Comparison of ENCODE assay signal across 12 mouse cellular contexts in the genomic region with DNA sequence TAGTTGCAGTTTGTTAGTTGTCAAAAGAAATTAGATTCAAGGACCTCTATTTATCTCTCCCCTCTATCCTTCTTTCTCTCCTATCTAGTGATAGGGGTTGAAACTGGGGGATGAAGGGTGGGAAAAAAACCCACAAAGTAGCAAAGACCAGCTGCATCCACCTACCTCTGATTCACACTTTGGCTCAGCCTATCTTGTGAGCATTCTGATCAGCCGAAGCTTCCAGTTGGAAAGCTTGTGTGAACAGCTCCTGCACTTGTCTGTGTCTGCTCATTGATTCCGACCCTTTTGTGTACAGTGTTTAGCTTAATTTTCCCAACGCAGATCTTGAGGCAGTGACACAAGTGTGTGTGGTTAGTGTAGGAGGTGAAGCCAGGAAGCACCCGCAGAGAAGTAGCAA. TPM values are rescaled to one million over a fixed set of nuclear protein-coding genes. Genes with fewer than 3 reads are reported as not detected.
A peak's percentile ranks its signal among the peaks of the same experiment; 100 is the strongest.
DNase-seq lines count a peak whose midpoint lies in the region; ATAC-seq and TF ChIP-seq lines count a peak whose summit lies in the region.
"Had no signal": no experiment of that assay in that cellular context is flagged by ENCODE, and none has a peak within 500 bp of the region (broad histone marks: within the 10 kb centered on the region; RNA-seq: fewer than 3 reads in every experiment).

No protein-coding gene starts in this region.

- no peak overlapping the region for H3K4me3 ChIP-seq in kidney, embryonic 14.5 days (ENCODE audit: low read length)
- H3K4me3 ChIP-seq in MEL (ENCODE audit: control insufficient read depth in 1 of 2, insufficient read depth in 1 of 2, low read depth in 2 of 2, low read length in 2 of 2), result peak overlapping the region in 1 of 2 experiments; percentile 23; a peak in 2 of 4 replicates
- H3K4me3 ChIP-seq in embryonic facial prominence, embryonic 12.5 days, result peak overlapping the region; percentile 53; the same call in 1 of the 2 replicates
- peak overlapping the region; percentile 61; the same call in 1 of the 2 replicates for H3K4me3 ChIP-seq in limb, embryonic 14.5 days (replicated peaks; ENCODE audit: low read length)

- DNase-seq in kidney, postnatal 10 days, result no peak
- peak; percentile 64 for DNase-seq in MEL (ENCODE audit: low read depth, low spot score)
- DNase-seq in limb, embryonic 14.5 days (ENCODE audit: low spot score), result no peak
- DNase-seq in gastrocnemius, adult 18-20 months (ENCODE audit: low spot score), result no peak
- DNase-seq in adrenal gland, postnatal 36 days, result no peak
- no peak for DNase-seq in kidney, adult 9 months
- DNase-seq: cerebellum, adult 11-12 months; lung, postnatal 4 days; thymus, postnatal 14 days had no signal

- no peak for TF ChIP-seq RAD21 in MEL (IDR thresholded peaks at IDR 0.05; ENCODE audit: low read depth, low read length)

- H3K9ac ChIP-seq in kidney, embryonic 14.5 days (ENCODE audit: low read depth, low read length), result peak overlapping the region; percentile 70; the same call in 1 of the 2 replicates
- H3K9ac ChIP-seq in MEL (ENCODE audit: control insufficient read depth, low read depth, low read length, poor library complexity, severe bottlenecking), result peak overlapping the region; percentile 12
- H3K9ac ChIP-seq in embryonic facial prominence, embryonic 12.5 days, result 0 out of 2 replicates have a peak overlapping the region, but pooled peaks have one; percentile 25
- peak overlapping the region; percentile 65 for H3K9ac ChIP-seq in limb, embryonic 14.5 days (ENCODE audit: low read depth, low read length, severe bottlenecking)

- no peak for TF ChIP-seq CTCF in MEL (IDR thresholded peaks at IDR 0.05 in 2 of 3, conservative IDR thresholded peaks at IDR 0.05 in 1 of 3; ENCODE audit: control insufficient read depth in 1 of 3, insufficient read depth in 1 of 3, low read depth in 2 of 3, low read length in 3 of 3, poor library complexity in 1 of 3, severe bottlenecking in 1 of 3)

- TF ChIP-seq POLR2A in MEL (IDR thresholded peaks at IDR 0.05; ENCODE audit: control insufficient read depth in 1 of 2, insufficient read depth in 1 of 2, low read depth in 1 of 2, low read length in 2 of 2, poor library complexity in 1 of 2), result no peak; a peak in 1 of 4 replicates
- no peak for TF ChIP-seq POLR2A in limb, embryonic 14.5 days (IDR thresholded peaks at IDR 0.05; ENCODE audit: borderline replicate concordance, extremely low read depth, insufficient read depth, insufficient read length)

- no peak for ATAC-seq in kidney, embryonic 14.5 days (ENCODE audit: low FRiP score, low TSS enrichment)
- ATAC-seq in embryonic facial prominence, embryonic 12.5 days (ENCODE audit: insufficient number of reproducible peaks, insufficient read depth, low FRiP score, low TSS enrichment), result no peak
- no peak for ATAC-seq in limb, embryonic 14.5 days (ENCODE audit: low FRiP score, low read depth)

- peaks cover 5% of the 10 kb centered on the region for H3K79me2 ChIP-seq in MEL (ENCODE audit: control insufficient read depth, insufficient read depth, low read length, poor library complexity)

- H3K9me3 ChIP-seq in kidney, embryonic 14.5 days (ENCODE audit: control insufficient read depth, low read length), result no peaks in the 10 kb centered on the region
- no peaks in the 10 kb centered on the region for H3K9me3 ChIP-seq in MEL (replicated peaks; ENCODE audit: insufficient read depth, low read length)
- H3K9me3 ChIP-seq in embryonic facial prominence, embryonic 12.5 days, result no peaks in the 10 kb centered on the region
- H3K9me3 ChIP-seq in limb, embryonic 14.5 days (ENCODE audit: control insufficient read depth, low read length), result no peaks in the 10 kb centered on the region

- 80% methylated on average over 4 of the region's 4 CpGs for WGBS in kidney, embryonic 14.5 days
- WGBS in embryonic facial prominence, embryonic 12.5 days, result 77% methylated on average over 4 of the region's 4 CpGs
- WGBS in limb, embryonic 14.5 days, result 70% methylated on average over 4 of the region's 4 CpGs

- H3K27me3 ChIP-seq in kidney, embryonic 14.5 days (ENCODE audit: control insufficient read depth, insufficient read depth, low read length), result no peaks in the 10 kb centered on the region
- no peaks in the 10 kb centered on the region for H3K27me3 ChIP-seq in MEL (ENCODE audit: control insufficient read depth in 1 of 2, insufficient read depth in 2 of 2, low read length in 2 of 2)
- H3K27me3 ChIP-seq in embryonic facial prominence, embryonic 12.5 days, result no peaks in the 10 kb centered on the region
- H3K27me3 ChIP-seq in limb, embryonic 14.5 days (ENCODE audit: control insufficient read depth, insufficient read depth, low read length), result no peaks in the 10 kb centered on the region

- peak in 1 of 2 experiments; percentile 14; a peak in 1 of 4 replicates for TF ChIP-seq EP300 in MEL (IDR thresholded peaks at IDR 0.05; ENCODE audit: low read depth in 1 of 2, low read length in 2 of 2)

- no peak overlapping the region; the same call in 1 of the 2 replicates for H3K27ac ChIP-seq in kidney, embryonic 14.5 days (ENCODE audit: low read depth, low read length)
- H3K27ac ChIP-seq in MEL (ENCODE audit: control insufficient read depth, low read depth, low read length), result peak overlapping the region; percentile 37
- H3K27ac ChIP-seq in embryonic facial prominence, embryonic 12.5 days, result peak overlapping the region; percentile 84; the same call in 1 of the 2 replicates
- H3K27ac ChIP-seq in limb, embryonic 14.5 days (replicated peaks; ENCODE audit: low read depth, low read length), result peak overlapping the region; percentile 82

- H3K36me3 ChIP-seq in kidney, embryonic 14.5 days (ENCODE audit: control insufficient read depth, insufficient read depth, low read length), result no peaks in the 10 kb centered on the region; the same call in 1 of the 2 replicates
- peaks cover 0 to 29% of the 10 kb centered on the region in 2 experiments; a peak in 2 of 4 replicates for H3K36me3 ChIP-seq in MEL (ENCODE audit: control insufficient read depth in 1 of 2, insufficient read depth in 2 of 2, low read length in 2 of 2)
- peaks cover 4% of the 10 kb centered on the region for H3K36me3 ChIP-seq in embryonic facial prominence, embryonic 12.5 days
- peaks cover 7% of the 10 kb centered on the region for H3K36me3 ChIP-seq in limb, embryonic 14.5 days (ENCODE audit: control insufficient read depth, insufficient read depth, low read length)

- H3K4me2 ChIP-seq in kidney, embryonic 14.5 days (replicated peaks; ENCODE audit: low read depth, low read length), result no peak overlapping the region
- H3K4me2 ChIP-seq in embryonic facial prominence, embryonic 12.5 days (replicated peaks), result peak overlapping the region; percentile 65
- peak overlapping the region; percentile 76 for H3K4me2 ChIP-seq in limb, embryonic 14.5 days (replicated peaks; ENCODE audit: low read depth, low read length, severe bottlenecking)

- peaks cover 20% of the 10 kb centered on the region; the same call in 1 of the 2 replicates for H3K4me1 ChIP-seq in kidney, embryonic 14.5 days (ENCODE audit: control insufficient read depth, insufficient read depth, low read length)
- H3K4me1 ChIP-seq in MEL (ENCODE audit: control insufficient read depth in 1 of 2, insufficient read depth in 2 of 2, low read length in 2 of 2), result peaks cover 25 to 65% of the 10 kb centered on the region in 2 experiments
- H3K4me1 ChIP-seq in embryonic facial prominence, embryonic 12.5 days, result peaks cover 38% of the 10 kb centered on the region
- peaks cover 33% of the 10 kb centered on the region for H3K4me1 ChIP-seq in limb, embryonic 14.5 days (ENCODE audit: control insufficient read depth, insufficient read depth, low read length)

RNA-seq across cellular contexts. Expression of a gene that starts 6.9 kb away (rescaled TPM):
- 50.7 and 54.7 TPM in 2 replicates for polyA plus RNA-seq in kidney, embryonic 14.5 days (2014; fragmentation: Nextera tagmentation; extraction: Ambion mirVana)
- total RNA-seq in MEL (2012; rRNA removed), result 18.3 and 23.1 TPM in 2 replicates
- polyA plus RNA-seq in MEL (2012; ENCODE audit: insufficient read depth in 1 of 2, insufficient read length in 2 of 2, low read depth in 1 of 2, low replicate concordance in 2 of 2, missing spikeins in 1 of 2), result 10 to 100 TPM in 1 of 2 experiments, not detected in 1; 39.9 TPM
- polyA plus RNA-seq in embryonic facial prominence, embryonic 12.5 days (2016; fragmentation: Nextera tagmentation; extraction: Ambion mirVana), result 53.1 and 58.3 TPM in 2 replicates
- polyA plus RNA-seq in limb, embryonic 14.5 days (2012; rRNA removed), result 29.2 and 34.4 TPM in 2 replicates
- polyA plus RNA-seq in limb, embryonic 14.5 days (2014; fragmentation: Nextera tagmentation; extraction: Ambion mirVana), result 45.4 and 49.8 TPM in 2 replicates
- 10 to 100 TPM; 14.4 to 15.2 TPM for total RNA-seq in gastrocnemius, adult 18-20 months (2021)
- 10 to 100 TPM; 37.1 to 48.1 TPM for total RNA-seq in adrenal gland, postnatal 36 days (2021)

RNA-seq across cellular contexts. Expression of a gene that starts 7.9 kb away (rescaled TPM):
- polyA plus RNA-seq in kidney, embryonic 14.5 days (2014; fragmentation: Nextera tagmentation; extraction: Ambion mirVana), result 21.6 and 22.9 TPM in 2 replicates
- total RNA-seq in MEL (2012; rRNA removed), result 48.0 and 71.9 TPM in 2 replicates
- 10 to 100 TPM; 57.3 to 77.2 TPM for polyA plus RNA-seq in MEL (2012; ENCODE audit: insufficient read depth in 1 of 2, insufficient read length in 2 of 2, low read depth in 1 of 2, low replicate concordance in 2 of 2, missing spikeins in 1 of 2)
- polyA plus RNA-seq in embryonic facial prominence, embryonic 12.5 days (2016; fragmentation: Nextera tagmentation; extraction: Ambion mirVana), result 44.5 and 46.0 TPM in 2 replicates
- 43.1 and 60.6 TPM in 2 replicates for polyA plus RNA-seq in limb, embryonic 14.5 days (2012; rRNA removed)
- 27.7 and 32.2 TPM in 2 replicates for polyA plus RNA-seq in limb, embryonic 14.5 days (2014; fragmentation: Nextera tagmentation; extraction: Ambion mirVana)
- total RNA-seq in gastrocnemius, adult 18-20 months (2021), result 1 to 10 TPM; 1.8 to 2.2 TPM
- total RNA-seq in adrenal gland, postnatal 36 days (2021), result 10 to 100 TPM; 20.1 to 21.5 TPM

RNA-seq across cellular contexts. Expression of a gene that starts 17.2 kb away (rescaled TPM):
- not detected in 2 replicates for polyA plus RNA-seq in kidney, embryonic 14.5 days (2014; fragmentation: Nextera tagmentation; extraction: Ambion mirVana)
- total RNA-seq in MEL (2012; rRNA removed), result not detected in 2 replicates
- not detected for polyA plus RNA-seq in MEL (2012; ENCODE audit: insufficient read depth in 1 of 2, insufficient read length in 2 of 2, low read depth in 1 of 2, low replicate concordance in 2 of 2, missing spikeins in 1 of 2)
- polyA plus RNA-seq in embryonic facial prominence, embryonic 12.5 days (2016; fragmentation: Nextera tagmentation; extraction: Ambion mirVana), result not detected in 2 replicates
- not detected in 2 replicates for polyA plus RNA-seq in limb, embryonic 14.5 days (2012; rRNA removed)
- polyA plus RNA-seq in limb, embryonic 14.5 days (2014; fragmentation: Nextera tagmentation; extraction: Ambion mirVana), result not detected in 2 replicates
- total RNA-seq in gastrocnemius, adult 18-20 months (2021), result not detected
- not detected for total RNA-seq in adrenal gland, postnatal 36 days (2021)
- total RNA-seq: granulocyte monocyte progenitor cell, adult 5-6 weeks had no signal

RNA-seq across cellular contexts. Expression of a gene that starts 25.2 kb away (rescaled TPM):
- 1.8 and 2.9 TPM in 2 replicates for polyA plus RNA-seq in kidney, embryonic 14.5 days (2014; fragmentation: Nextera tagmentation; extraction: Ambion mirVana)
- not detected in 2 replicates for total RNA-seq in MEL (2012; rRNA removed)
- polyA plus RNA-seq in MEL (2012; ENCODE audit: insufficient read depth in 1 of 2, insufficient read length in 2 of 2, low read depth in 1 of 2, low replicate concordance in 2 of 2, missing spikeins in 1 of 2), result not detected
- polyA plus RNA-seq in embryonic facial prominence, embryonic 12.5 days (2016; fragmentation: Nextera tagmentation; extraction: Ambion mirVana), result 1.4 and 2.0 TPM in 2 replicates
- polyA plus RNA-seq in limb, embryonic 14.5 days (2012; rRNA removed), result 1.5 and 2.2 TPM in 2 replicates
- 1.3 and 1.7 TPM in 2 replicates for polyA plus RNA-seq in limb, embryonic 14.5 days (2014; fragmentation: Nextera tagmentation; extraction: Ambion mirVana)
- total RNA-seq in gastrocnemius, adult 18-20 months (2021), result not detected
- not detected for total RNA-seq in adrenal gland, postnatal 36 days (2021)

RNA-seq across cellular contexts. Expression of a gene that starts 26.1 kb away (rescaled TPM):
- 21.5 and 31.9 TPM in 2 replicates for polyA plus RNA-seq in kidney, embryonic 14.5 days (2014; fragmentation: Nextera tagmentation; extraction: Ambion mirVana)
- total RNA-seq in MEL (2012; rRNA removed), result 0.56 and 0.58 TPM in 2 replicates
- polyA plus RNA-seq in MEL (2012; ENCODE audit: insufficient read depth in 1 of 2, insufficient read length in 2 of 2, low read depth in 1 of 2, low replicate concordance in 2 of 2, missing spikeins in 1 of 2), result under 1 TPM in 1 of 2 experiments, not detected in 1; 0.84 TPM
- 51.3 and 58.5 TPM in 2 replicates for polyA plus RNA-seq in embryonic facial prominence, embryonic 12.5 days (2016; fragmentation: Nextera tagmentation; extraction: Ambion mirVana)
- polyA plus RNA-seq in limb, embryonic 14.5 days (2012; rRNA removed), result 214 and 236 TPM in 2 replicates
- polyA plus RNA-seq in limb, embryonic 14.5 days (2014; fragmentation: Nextera tagmentation; extraction: Ambion mirVana), result 59.0 and 69.4 TPM in 2 replicates
- 100 to 1,000 TPM; 117 to 126 TPM for total RNA-seq in gastrocnemius, adult 18-20 months (2021)
- 100 to 1,000 TPM; 117 to 133 TPM for total RNA-seq in adrenal gland, postnatal 36 days (2021)

Comparison
In these comparisons a context has a peak if more than half of its experiments do, and no peak if none do; other contexts are left out.
1. H3K9ac ChIP-seq: peak in every context shown above with its lines; median percentile 70 in kidney, embryonic 14.5 days; 65 in limb, embryonic 14.5 days; 25 in embryonic facial prominence, embryonic 12.5 days; 12 in MEL.